Mouse (Mus musculus): ENCODE measurements at regions not wholly inside any gene's neighbourhood (a gene's known extent, or its start where the extent isn't known, plus 50 kb on each side); places are given as distances from the start of the nearest gene placed in this dataset.

DNA sequence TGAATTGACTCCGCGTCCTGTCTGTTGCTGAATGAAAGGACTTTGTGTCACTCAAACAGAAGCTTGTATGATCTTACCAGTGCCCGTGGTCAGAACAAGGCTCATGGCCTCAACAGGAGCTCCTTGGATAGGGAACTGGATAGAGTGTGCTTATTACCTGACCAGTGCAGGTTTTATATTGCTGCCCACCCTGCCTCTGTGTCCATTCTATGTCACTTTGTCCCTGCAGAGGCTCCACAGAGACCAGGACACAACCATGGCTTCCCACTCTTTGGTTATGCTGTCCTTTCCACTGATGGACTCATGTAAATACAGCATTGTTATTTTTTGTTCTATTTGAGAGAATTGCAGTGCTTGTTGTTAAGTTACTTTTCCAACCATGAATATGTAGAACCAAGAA lies 103.4 kb downstream of the Duxbl3 start:
- no peak for ATAC-seq
- Histone ChIP-seq H3K9ac (ENCODE audit: low read depth, low read length) (no peak overlapping the region), H3K4me2 (ENCODE audit: low read length) (no peak overlapping the region), H3K36me3 (ENCODE audit: control insufficient read depth, insufficient read depth, low read length) (no peaks in the 10 kb centered on the region), H3K27me3 (replicated peaks; ENCODE audit: control insufficient read depth, insufficient read depth, low read length) (no peaks in the 10 kb centered on the region), H3K4me3 (ENCODE audit: low read length) (no peak overlapping the region), H3K27ac (ENCODE audit: low read depth, low read length) (no peak overlapping the region), H3K9me3 (ENCODE audit: control insufficient read depth, low read length) (no peaks in the 10 kb centered on the region), H3K4me1 (ENCODE audit: control insufficient read depth, insufficient read depth, low read depth, low read length) (no peaks in the 10 kb centered on the region)
- 93% methylated on average over 3 of the region's 3 CpGs for WGBS
